Mouse (Mus musculus) stomach, postnatal 0 days (tissue): ENCODE measurements around the gene Med24.
A peak's percentile ranks its signal among the peaks of the same experiment; 100 is the strongest.

Experiments used
- CTCF ChIP-seq: IDR thresholded peaks from 2 replicates; pipeline ENCODE4 v1.5.1; 2016; ENCODE audit warnings: antibody characterized with exemption, low read depth, mild to moderate bottlenecking, moderate library complexity
- EP300 ChIP-seq: optimal IDR thresholded peaks from 2 replicates; pipeline ENCODE3; 2016; ENCODE audit warnings: antibody characterized with exemption

DNA sequence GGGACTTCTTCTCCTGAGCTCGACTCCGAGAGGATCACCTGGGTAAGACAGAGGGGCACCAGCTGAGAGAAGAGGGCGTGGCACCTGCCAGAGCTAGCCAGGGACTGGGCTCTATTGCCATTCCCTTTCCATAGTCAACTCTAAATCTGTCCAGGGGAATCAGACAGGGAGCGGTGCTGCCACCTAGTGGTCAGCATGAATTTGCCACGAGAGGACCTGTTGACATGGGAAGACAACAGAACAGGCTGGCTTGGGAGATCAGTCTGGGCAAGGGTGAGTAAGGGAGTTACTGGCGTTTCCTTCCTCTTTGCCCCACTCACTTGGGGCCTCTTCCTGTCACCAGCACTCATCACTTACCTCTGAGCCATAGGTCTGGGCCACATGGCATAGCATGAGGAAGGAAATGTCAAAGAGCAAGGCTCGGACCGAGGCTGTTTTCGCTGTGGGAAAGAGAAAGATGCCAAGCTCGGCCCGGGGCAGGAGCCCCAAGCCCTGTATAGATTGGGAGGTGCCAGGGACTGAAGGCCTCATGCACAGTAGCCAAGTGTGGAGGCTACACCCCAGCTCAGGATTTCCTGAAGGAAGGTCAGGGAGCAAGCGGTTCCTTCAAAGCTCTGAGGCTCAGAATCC is 18.7 kb downstream of the Med24 start:
- TF ChIP-seq CTCF (peak; percentile 98), EP300 (no peak)
